Mouse (Mus musculus): ENCODE measurements around the gene Ptgir. TPM values are rescaled to one million over a fixed set of nuclear protein-coding genes. Genes with fewer than 3 reads are reported as not detected.

Ptgir gene
- polyA plus RNA-seq, 1 experiment from 2014 or later = 2.3 TPM

- Histone ChIP-seq H3K27ac (ENCODE audit: low read depth) (no peak overlapping the region), H3K4me1 (replicated peaks; ENCODE audit: control insufficient read depth, insufficient read depth, low read length) (peaks cover 8% of the 10 kb centered on the region; the same call in 1 of the 2 replicates), H3K4me3 (ENCODE audit: low read depth, low read length) (no peak overlapping the region), H3K36me3 (ENCODE audit: control insufficient read depth, insufficient read depth, low read length) (peaks cover 45% of the 10 kb centered on the region), H3K27me3 (replicated peaks; ENCODE audit: control insufficient read depth, insufficient read depth, low read length) (0 out of 2 replicates have a peak, but pooled peaks cover 5% of the 10 kb centered on the region), H3K9ac (ENCODE audit: low read length) (no peak overlapping the region), H3K4me2 (ENCODE audit: low read length) (no peak overlapping the region), H3K9me3 (ENCODE audit: control insufficient read depth, low read length) (peaks cover 16% of the 10 kb centered on the region)
- DNase-seq (ENCODE audit: low spot score) (no peak), ATAC-seq (replicated peaks; ENCODE audit: low FRiP score, low TSS enrichment, low read depth) (no peak)
- WGBS = 95% methylated on average over 6 of the region's 6 CpGs
These were observed 23.1 kb upstream of the Ptgir start for GRCm38 (mm10) chr7:16883162-16883561.

- Histone ChIP-seq H3K4me2 (ENCODE audit: low read length) (no peak overlapping the region), H3K27ac (ENCODE audit: low read depth) (no peak overlapping the region), H3K36me3 (ENCODE audit: control insufficient read depth, insufficient read depth, low read length) (peaks cover 41% of the 10 kb centered on the region), H3K9me3 (ENCODE audit: control insufficient read depth, low read length) (peaks cover 16% of the 10 kb centered on the region), H3K9ac (ENCODE audit: low read length) (no peak overlapping the region), H3K27me3 (replicated peaks; ENCODE audit: control insufficient read depth, insufficient read depth, low read length) (0 out of 2 replicates have a peak, but pooled peaks cover 5% of the 10 kb centered on the region), H3K4me1 (replicated peaks; ENCODE audit: control insufficient read depth, insufficient read depth, low read length) (peaks cover 8% of the 10 kb centered on the region; the same call in 1 of the 2 replicates), H3K4me3 (ENCODE audit: low read depth, low read length) (no peak overlapping the region)
- 60% methylated on average over 4 of the region's 4 CpGs for WGBS
- no peak for ATAC-seq (replicated peaks; ENCODE audit: low FRiP score, low TSS enrichment, low read depth)
- DNase-seq (ENCODE audit: low spot score) = no peak
These were observed 22.0 kb upstream of the Ptgir start for GRCm38 (mm10) chr7:16884334-16884733.

- 34% methylated on average over 59 of the region's 95 CpGs for WGBS
- no peak overlapping the region for H3K9ac ChIP-seq (ENCODE audit: low read length)
These were observed 21.0 kb upstream of the Ptgir start for GRCm38 (mm10) chr7:16885271-16885776.

GRCm38 (mm10) chr7:16885905-16886304 is 20.4 kb upstream of the Ptgir start:
- Histone ChIP-seq H3K4me2 (ENCODE audit: low read length) (no peak overlapping the region), H3K9me3 (ENCODE audit: control insufficient read depth, low read length) (peaks cover 16% of the 10 kb centered on the region), H3K27ac (ENCODE audit: low read depth) (no peak overlapping the region), H3K4me3 (ENCODE audit: low read depth, low read length) (no peak overlapping the region), H3K27me3 (replicated peaks; ENCODE audit: control insufficient read depth, insufficient read depth, low read length) (0 out of 2 replicates have a peak, but pooled peaks cover 5% of the 10 kb centered on the region), H3K36me3 (ENCODE audit: control insufficient read depth, insufficient read depth, low read length) (peaks cover 38% of the 10 kb centered on the region), H3K9ac (ENCODE audit: low read length) (no peak overlapping the region), H3K4me1 (replicated peaks; ENCODE audit: control insufficient read depth, insufficient read depth, low read length) (peaks cover 3% of the 10 kb centered on the region; the same call in 1 of the 2 replicates)
- WGBS = 55% methylated on average over 59 of the region's 59 CpGs
- no peak for DNase-seq (ENCODE audit: low spot score)
- no peak for ATAC-seq (replicated peaks; ENCODE audit: low FRiP score, low TSS enrichment, low read depth)

More at GRCm38 (mm10) chr7:16885271-16885776, 21.0 kb upstream of the Ptgir start:
- ATAC-seq (replicated peaks; ENCODE audit: low FRiP score, low TSS enrichment, low read depth) (0 out of 2 replicates have a peak, but pooled peaks have one; percentile 26), DNase-seq (ENCODE audit: low spot score) (no peak)
- Histone ChIP-seq H3K4me3 (ENCODE audit: low read depth, low read length) (peak overlapping the region; percentile 23), H3K9me3 (ENCODE audit: control insufficient read depth, low read length) (peaks cover 16% of the 10 kb centered on the region), H3K36me3 (ENCODE audit: control insufficient read depth, insufficient read depth, low read length) (peaks cover 38% of the 10 kb centered on the region), H3K27ac (ENCODE audit: low read depth) (no peak overlapping the region), H3K27me3 (replicated peaks; ENCODE audit: control insufficient read depth, insufficient read depth, low read length) (0 out of 2 replicates have a peak, but pooled peaks cover 5% of the 10 kb centered on the region), H3K4me2 (ENCODE audit: low read length) (peak overlapping the region; percentile 28), H3K4me1 (replicated peaks; ENCODE audit: control insufficient read depth, insufficient read depth, low read length) (peaks cover 8% of the 10 kb centered on the region; the same call in 1 of the 2 replicates)

GRCm38 (mm10) chr7:16890536-16890935 is 15.8 kb upstream of the Ptgir start:
- ATAC-seq (replicated peaks; ENCODE audit: low FRiP score, low TSS enrichment, low read depth) = no peak
- 23% methylated on average over 6 of the region's 6 CpGs for WGBS
- H3K27me3 ChIP-seq (replicated peaks; ENCODE audit: control insufficient read depth, insufficient read depth, low read length) = peaks cover 11% of the 10 kb centered on the region; the same call in 1 of the 2 replicates
- peaks cover 21% of the 10 kb centered on the region for H3K36me3 ChIP-seq (ENCODE audit: control insufficient read depth, insufficient read depth, low read length)
- H3K4me1 ChIP-seq (replicated peaks; ENCODE audit: control insufficient read depth, insufficient read depth, low read length) = peaks cover 24% of the 10 kb centered on the region
- peaks cover 7% of the 10 kb centered on the region for H3K9me3 ChIP-seq (ENCODE audit: control insufficient read depth, low read length)
- peak overlapping the region; percentile 94 for H3K27ac ChIP-seq (ENCODE audit: low read depth)
- H3K4me3 ChIP-seq (ENCODE audit: low read depth, low read length) = no peak overlapping the region
- no peak overlapping the region for H3K9ac ChIP-seq (ENCODE audit: low read length)
- DNase-seq (ENCODE audit: low spot score) = peak; percentile 74
- H3K4me2 ChIP-seq (ENCODE audit: low read length) = peak overlapping the region; percentile 63

GRCm38 (mm10) chr7:16890944-16891343 is 15.3 kb upstream of the Ptgir start:
- Histone ChIP-seq H3K27ac (ENCODE audit: low read depth) (peak overlapping the region; percentile 94), H3K9ac (ENCODE audit: low read length) (no peak overlapping the region), H3K4me3 (ENCODE audit: low read depth, low read length) (no peak overlapping the region), H3K9me3 (ENCODE audit: control insufficient read depth, low read length) (peaks cover 3% of the 10 kb centered on the region), H3K4me2 (ENCODE audit: low read length) (peak overlapping the region; percentile 63), H3K36me3 (ENCODE audit: control insufficient read depth, insufficient read depth, low read length) (peaks cover 16% of the 10 kb centered on the region), H3K27me3 (replicated peaks; ENCODE audit: control insufficient read depth, insufficient read depth, low read length) (peaks cover 7% of the 10 kb centered on the region; the same call in 1 of the 2 replicates), H3K4me1 (replicated peaks; ENCODE audit: control insufficient read depth, insufficient read depth, low read length) (peaks cover 24% of the 10 kb centered on the region)
- ATAC-seq (replicated peaks; ENCODE audit: low FRiP score, low TSS enrichment, low read depth) = peak; percentile 68
- DNase-seq (ENCODE audit: low spot score) = peak; percentile 91
- WGBS = 3% methylated on average over 23 of the region's 23 CpGs

GRCm38 (mm10) chr7:16891641-16892351 is 14.5 kb upstream of the Ptgir start, which contains the start of gene Gng8:
Gene Gng8 (plus strand): TSS chr7:16891786.
- Histone ChIP-seq H3K4me1 (replicated peaks; ENCODE audit: control insufficient read depth, insufficient read depth, low read length) (peaks cover 24% of the 10 kb centered on the region), H3K9ac (ENCODE audit: low read length) (peak within 1 kb of the TSS; percentile 32; the same call in 1 of the 2 replicates), H3K9me3 (ENCODE audit: control insufficient read depth, low read length) (no peaks in the 10 kb centered on the region), H3K4me2 (ENCODE audit: low read length) (peak within 1 kb of the TSS; percentile 63), H3K27ac (ENCODE audit: low read depth) (peak within 1 kb of the TSS; percentile 94), H3K27me3 (replicated peaks; ENCODE audit: control insufficient read depth, insufficient read depth, low read length) (peaks cover 7% of the 10 kb centered on the region; the same call in 1 of the 2 replicates), H3K36me3 (ENCODE audit: control insufficient read depth, insufficient read depth, low read length) (peaks cover 8% of the 10 kb centered on the region; the same call in 1 of the 2 replicates), H3K4me3 (ENCODE audit: low read depth, low read length) (peak within 1 kb of the TSS; percentile 32)
- DNase-seq (ENCODE audit: low spot score) (peak; percentile 93), ATAC-seq (replicated peaks; ENCODE audit: low FRiP score, low TSS enrichment, low read depth) (peak; percentile 80)
- under 1% methylated on average over 30 of the region's 30 CpGs for WGBS

- peaks cover 7% of the 10 kb centered on the region; the same call in 1 of the 2 replicates for H3K27me3 ChIP-seq (replicated peaks; ENCODE audit: control insufficient read depth, insufficient read depth, low read length)
- 40% methylated on average over 9 of the region's 9 CpGs for WGBS
- 0 out of 2 replicates have a peak, but pooled peaks cover 4% of the 10 kb centered on the region for H3K36me3 ChIP-seq (ENCODE audit: control insufficient read depth, insufficient read depth, low read length)
- H3K4me2 ChIP-seq (ENCODE audit: low read length) = peak overlapping the region; percentile 63
- H3K4me1 ChIP-seq (replicated peaks; ENCODE audit: control insufficient read depth, insufficient read depth, low read length) = peaks cover 24% of the 10 kb centered on the region
- DNase-seq (ENCODE audit: low spot score) (no peak), ATAC-seq (replicated peaks; ENCODE audit: low FRiP score, low TSS enrichment, low read depth) (no peak; the same call in 1 of the 2 replicates)
- peak overlapping the region; percentile 20; the same call in 1 of the 2 replicates for H3K9ac ChIP-seq (ENCODE audit: low read length)
- H3K9me3 ChIP-seq (ENCODE audit: control insufficient read depth, low read length) = no peaks in the 10 kb centered on the region
- no peak overlapping the region for H3K27ac ChIP-seq (ENCODE audit: low read depth)
- H3K4me3 ChIP-seq (ENCODE audit: low read depth, low read length) = peak overlapping the region; percentile 32
These were observed 13.9 kb upstream of the Ptgir start for GRCm38 (mm10) chr7:16892352-16892730.
